Mouse (Mus musculus) limb, embryonic 15.5 days (tissue): ENCODE data around the gene Maml2. TPM values are rescaled to one million over a fixed set of nuclear protein-coding genes. Genes with fewer than 3 reads are reported as not detected.

ENCODE experiments used
- ATAC-seq: fragments of 200-750 bp; cut with Nextera tagmentation; 2 replicates; pipeline ENCODE4 v1.8.0; 2017; ENCODE audit warnings: low read depth, moderate TSS enrichment; ENCODE audit not compliant: insufficient number of reproducible peaks, low FRiP score, low TSS enrichment
- H3K27ac ChIP-seq: fragments of 300-500 bp; sonication (generic); 2 replicates; pipeline ENCODE4 v1.5.1; 2015; ENCODE audit warnings: moderate library complexity, mild to moderate bottlenecking, inconsistent platforms
- H3K27me3 ChIP-seq: fragments of 300-500 bp; sonication (generic); 2 replicates; pipeline ENCODE4 v1.6.1; 2015; ENCODE audit warnings: inconsistent platforms
- H3K36me3 ChIP-seq: fragments of 300-500 bp; sonication (generic); 2 replicates; pipeline ENCODE4 v1.6.1; 2015; ENCODE audit warnings: inconsistent platforms
- H3K4me1 ChIP-seq: fragments of 300-500 bp; sonication (generic); 2 replicates; pipeline ENCODE4 v1.6.1; 2015; ENCODE audit warnings: inconsistent platforms
- H3K4me2 ChIP-seq: fragments of 300-500 bp; sonication (generic); 2 replicates; pipeline ENCODE4 v1.6.1; 2015; ENCODE audit warnings: mild to moderate bottlenecking, inconsistent platforms
- H3K4me3 ChIP-seq: fragments of 300-500 bp; sonication (generic); 2 replicates; pipeline ENCODE4 v1.5.1; 2015; ENCODE audit warnings: mild to moderate bottlenecking, inconsistent platforms
- H3K9ac ChIP-seq: fragments of 300-500 bp; sonication (generic); 2 replicates; pipeline ENCODE4 v1.6.1; 2015; ENCODE audit warnings: inconsistent platforms
- H3K9me3 ChIP-seq: fragments of 300-500 bp; sonication (generic); 2 replicates; pipeline ENCODE4 v1.6.1; 2016; ENCODE audit warnings: inconsistent platforms
- WGBS: fragments of 180-500 bp; shearing (Covaris S2); methylation state at CpG from one replicate; pipeline ENCODE4 v1.1.7; 2015; 5-methylcytosine and 5-hydroxymethylcytosine counted together
- polyA plus RNA-seq: library from polyadenylated mRNA; unstranded; fragments of >200 nt; fragmentation: Nextera tagmentation; extraction: Ambion mirVana; gene quantifications from 2 replicates; pipeline ENCODE4 v1.2.1, GENCODE M21; 2015

Gene Maml2
- polyA plus RNA-seq, 1 experiment from 2014 or later = 10.9 TPM

DNA sequence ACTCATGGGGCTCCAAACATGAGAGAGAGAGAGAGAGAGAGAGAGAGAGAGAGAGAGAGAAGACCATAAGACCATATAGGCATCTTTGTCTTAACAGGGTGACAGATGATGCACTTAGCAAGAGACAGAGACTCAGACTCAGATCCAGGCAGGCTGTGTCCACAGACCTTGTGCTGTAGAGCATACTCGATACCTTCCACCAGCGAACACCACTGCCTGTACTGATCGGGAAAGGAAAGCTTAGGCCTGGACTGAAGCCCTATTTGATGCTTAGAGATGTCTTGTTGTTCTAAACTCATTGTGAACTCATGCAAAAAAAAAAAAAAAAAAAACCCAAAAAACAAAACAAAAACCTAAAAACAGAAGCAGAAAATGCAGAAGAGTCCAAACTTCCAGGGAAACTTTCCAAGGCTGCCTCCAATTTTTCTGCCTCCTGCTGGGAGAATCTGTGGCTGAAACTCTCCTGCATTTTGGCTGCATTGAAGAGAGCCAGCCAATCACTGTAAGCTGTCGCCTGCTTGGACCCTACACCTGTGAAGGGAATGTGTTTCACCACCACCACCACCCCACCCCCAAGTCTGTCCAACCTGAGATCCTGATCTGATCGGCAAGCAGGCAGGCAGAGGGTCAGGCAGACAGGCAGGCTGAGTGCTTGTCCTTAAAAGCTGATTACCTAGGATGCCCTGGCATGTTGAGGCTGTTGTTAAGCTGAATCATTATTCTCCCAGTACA, 268.6 kb downstream of the Maml2 start:
- Histone ChIP-seq H3K9ac (no peak overlapping the region), H3K4me3 (no peak overlapping the region), H3K4me2 (no peak overlapping the region), H3K27ac (no peak overlapping the region), H3K36me3 (no peaks in the 10 kb centered on the region), H3K4me1 (peaks cover 12% of the 10 kb centered on the region), H3K27me3 (no peaks in the 10 kb centered on the region), H3K9me3 (no peaks in the 10 kb centered on the region)
- no peak for ATAC-seq
- 82% methylated on average over 5 of the region's 5 CpGs for WGBS

DNA sequence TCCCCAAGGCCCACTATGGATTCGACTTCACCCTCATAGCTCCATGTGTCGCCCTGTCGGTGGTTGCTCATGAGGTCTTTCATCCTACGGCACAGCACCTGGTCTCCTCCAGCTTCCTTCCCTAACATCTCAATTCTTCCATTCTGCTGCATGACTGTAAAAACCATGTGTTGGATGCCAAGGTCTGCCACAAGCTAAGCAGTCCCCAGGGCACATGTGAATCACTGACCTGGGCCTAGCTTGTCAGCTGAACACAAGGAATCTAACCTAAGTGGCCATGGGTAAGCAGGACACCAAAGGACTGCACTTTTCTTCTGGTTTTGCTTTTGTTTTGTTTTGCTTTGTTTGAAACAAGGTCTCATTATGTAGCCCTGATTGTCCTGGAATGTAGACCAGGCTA, 271.3 kb downstream of the Maml2 start:
- Histone ChIP-seq H3K27me3 (no peaks in the 10 kb centered on the region), H3K4me2 (no peak overlapping the region), H3K9ac (no peak overlapping the region), H3K4me1 (peaks cover 2% of the 10 kb centered on the region; the same call in 1 of the 2 replicates), H3K27ac (no peak overlapping the region), H3K4me3 (no peak overlapping the region), H3K9me3 (no peaks in the 10 kb centered on the region), H3K36me3 (no peaks in the 10 kb centered on the region)
- 85% methylated on average over 4 of the region's 4 CpGs for WGBS
- ATAC-seq = no peak

DNA sequence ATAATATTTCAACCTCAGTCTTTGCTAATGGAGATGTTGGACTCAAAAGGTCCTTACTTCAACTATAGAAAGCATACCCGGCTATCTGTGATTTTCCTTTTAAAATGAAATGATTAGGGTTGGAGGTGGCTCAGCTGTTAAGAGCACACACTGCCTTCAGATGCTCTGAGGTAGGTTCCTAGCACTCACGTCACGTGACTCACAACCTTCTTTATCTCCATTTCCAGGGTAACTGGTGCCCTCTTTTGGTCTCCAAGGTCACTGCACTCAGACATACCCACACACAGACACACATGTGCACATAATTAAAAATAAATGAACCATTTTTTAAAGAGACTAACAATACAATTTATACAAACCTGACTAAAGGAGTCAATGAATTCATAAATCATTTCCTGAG, 275.1 kb downstream of the Maml2 start:
- Histone ChIP-seq H3K36me3 (no peaks in the 10 kb centered on the region), H3K27me3 (no peaks in the 10 kb centered on the region), H3K4me3 (no peak overlapping the region), H3K27ac (no peak overlapping the region), H3K4me2 (no peak overlapping the region), H3K9me3 (no peaks in the 10 kb centered on the region), H3K4me1 (0 out of 2 replicates have a peak, but pooled peaks cover 4% of the 10 kb centered on the region), H3K9ac (no peak overlapping the region)
- ATAC-seq = no peak
- WGBS = 91% methylated on average over 3 of the region's 3 CpGs

DNA sequence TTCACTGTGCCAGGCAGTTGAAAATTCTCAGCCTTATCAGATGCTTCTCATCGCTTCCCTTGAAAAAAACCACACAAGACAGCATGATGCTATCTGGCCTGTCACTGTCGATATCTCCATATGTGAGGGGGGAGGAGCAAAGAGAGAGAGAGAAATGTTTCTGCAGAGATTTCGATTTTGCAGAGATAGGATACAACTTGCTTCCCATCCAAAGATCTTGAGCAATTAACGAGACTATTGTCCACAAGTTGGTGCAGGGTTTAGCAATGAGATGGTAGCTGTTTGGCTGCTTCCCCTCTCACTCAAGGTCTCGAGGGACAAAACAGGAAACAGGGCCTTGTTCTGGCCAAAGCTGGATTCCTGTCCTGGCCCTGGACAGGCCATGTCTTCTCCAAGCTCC, 276.3 kb downstream of the Maml2 start:
- Histone ChIP-seq H3K4me1 (0 out of 2 replicates have a peak, but pooled peaks cover 4% of the 10 kb centered on the region), H3K27ac (peak overlapping the region; percentile 39; the same call in 1 of the 2 replicates)
- 62% methylated on average over 5 of the region's 5 CpGs for WGBS

DNA sequence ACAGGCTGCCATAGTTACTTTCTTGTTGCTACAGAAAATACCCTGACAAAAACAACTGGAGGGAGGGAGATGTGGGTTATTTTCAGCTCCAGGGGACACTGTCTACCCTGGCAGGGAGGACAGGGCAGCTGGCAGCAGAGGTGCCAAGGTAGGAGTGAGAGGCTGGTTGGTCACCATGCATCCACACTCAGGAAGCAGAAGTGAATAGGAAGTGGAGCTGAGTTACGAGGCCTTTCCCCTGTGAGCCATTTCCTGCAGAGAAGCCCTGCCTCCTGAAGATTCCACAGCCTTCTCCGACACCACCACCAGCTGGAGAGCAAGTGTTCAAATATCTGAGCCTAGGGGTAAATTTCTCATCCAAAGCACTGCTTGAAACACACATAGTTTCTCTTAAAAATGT, 277.2 kb downstream of the Maml2 start:
- 45% methylated on average over 2 of the region's 2 CpGs for whole genome bisulfite sequencing
- Histone ChIP-seq H3K4me2 (no peak overlapping the region), H3K36me3 (no peaks in the 10 kb centered on the region), H3K9ac (no peak overlapping the region), H3K9me3 (no peaks in the 10 kb centered on the region), H3K27ac (peak overlapping the region; percentile 39), H3K4me1 (0 out of 2 replicates have a peak, but pooled peaks cover 4% of the 10 kb centered on the region), H3K4me3 (no peak overlapping the region), H3K27me3 (no peaks in the 10 kb centered on the region)
- no peak for ATAC-seq

More for the DNA sequence above, 276.3 kb downstream of the Maml2 start:
- ATAC-seq = no peak
- H3K4me2 ChIP-seq = no peak overlapping the region
- H3K9me3 ChIP-seq = no peaks in the 10 kb centered on the region
- H3K27me3 ChIP-seq = no peaks in the 10 kb centered on the region
- no peak overlapping the region for H3K9ac ChIP-seq
- H3K36me3 ChIP-seq = no peaks in the 10 kb centered on the region
- H3K4me3 ChIP-seq = no peak overlapping the region

DNA sequence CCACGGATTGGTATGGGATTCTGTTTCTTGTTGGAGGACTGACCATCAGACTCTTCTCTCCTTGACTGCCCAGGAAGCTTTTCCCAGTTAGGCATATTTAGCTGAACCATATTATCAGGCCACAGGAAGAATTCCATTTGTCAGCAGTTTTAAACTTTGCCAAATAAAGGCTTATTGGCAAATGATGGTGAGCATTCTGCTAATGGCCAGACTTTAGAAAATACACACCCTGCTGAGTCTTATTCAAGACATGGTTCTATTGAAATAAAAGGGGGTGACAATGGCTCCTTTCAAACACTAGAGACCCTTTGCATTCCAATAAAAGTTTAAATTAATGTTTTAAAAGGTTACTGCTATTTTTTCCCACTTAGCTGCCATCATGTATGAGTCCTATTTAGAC, 279.4 kb downstream of the Maml2 start:
- Histone ChIP-seq H3K9me3 (no peaks in the 10 kb centered on the region), H3K27me3 (no peaks in the 10 kb centered on the region), H3K27ac (no peak overlapping the region), H3K4me1 (0 out of 2 replicates have a peak, but pooled peaks cover 4% of the 10 kb centered on the region), H3K36me3 (no peaks in the 10 kb centered on the region), H3K4me2 (no peak overlapping the region), H3K4me3 (no peak overlapping the region), H3K9ac (no peak overlapping the region)
- 79% methylated on average over 1 of the region's 1 CpGs for WGBS
- no peak for ATAC-seq

DNA sequence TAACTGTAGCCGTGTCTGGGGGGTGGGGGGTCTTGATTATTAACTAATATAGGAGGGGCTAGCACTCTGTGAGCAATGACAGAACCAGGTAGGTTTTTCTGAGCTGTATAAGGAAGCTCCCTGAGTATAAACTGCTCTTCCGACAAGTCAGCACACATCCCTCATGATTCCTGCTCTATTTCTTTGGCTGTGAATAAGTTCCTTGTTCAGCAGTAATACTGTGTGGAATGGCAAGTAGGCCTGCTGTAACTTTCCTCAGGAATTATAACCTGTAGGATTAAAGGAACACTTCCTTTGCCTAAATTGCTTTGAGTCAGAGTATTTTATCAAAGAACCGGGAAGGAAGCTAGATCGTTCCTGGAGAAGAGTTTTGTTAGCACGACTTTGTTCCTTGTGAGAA, 283.4 kb downstream of the Maml2 start:
- Histone ChIP-seq H3K4me1 (peaks cover 15% of the 10 kb centered on the region), H3K9me3 (no peaks in the 10 kb centered on the region), H3K27ac (no peak overlapping the region), H3K36me3 (no peaks in the 10 kb centered on the region), H3K4me3 (no peak overlapping the region), H3K27me3 (no peaks in the 10 kb centered on the region), H3K4me2 (no peak overlapping the region), H3K9ac (no peak overlapping the region)
- no peak for ATAC-seq
- WGBS = 55% methylated on average over 5 of the region's 5 CpGs

DNA sequence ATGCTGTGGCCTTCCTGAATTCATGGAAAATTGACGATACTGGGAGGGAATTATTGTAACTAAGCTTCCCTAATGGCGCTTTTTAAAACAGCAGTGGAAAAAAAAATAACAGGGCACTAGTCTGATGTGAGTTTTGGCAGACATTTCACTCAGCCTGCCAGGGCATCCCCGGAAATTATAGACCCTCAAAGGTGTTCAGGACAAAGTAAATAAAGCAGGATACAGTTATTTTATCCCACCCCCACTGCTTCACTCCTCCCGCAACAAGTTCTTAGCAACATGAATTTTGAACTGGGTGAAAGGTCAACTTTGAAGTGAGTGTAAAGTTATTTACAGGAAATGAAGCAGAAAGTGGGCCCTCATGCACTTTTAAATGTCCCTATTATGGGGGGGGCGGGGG, 286.2 kb downstream of the Maml2 start:
- H3K9ac ChIP-seq = no peak overlapping the region
- no peak for ATAC-seq
- no peaks in the 10 kb centered on the region for H3K27me3 ChIP-seq
- H3K4me2 ChIP-seq = no peak overlapping the region
- peaks cover 25% of the 10 kb centered on the region for H3K4me1 ChIP-seq
- H3K9me3 ChIP-seq = no peaks in the 10 kb centered on the region
- WGBS = 37% methylated on average over 5 of the region's 5 CpGs
- H3K27ac ChIP-seq = no peak overlapping the region
- no peak overlapping the region for H3K4me3 ChIP-seq
- no peaks in the 10 kb centered on the region for H3K36me3 ChIP-seq

DNA sequence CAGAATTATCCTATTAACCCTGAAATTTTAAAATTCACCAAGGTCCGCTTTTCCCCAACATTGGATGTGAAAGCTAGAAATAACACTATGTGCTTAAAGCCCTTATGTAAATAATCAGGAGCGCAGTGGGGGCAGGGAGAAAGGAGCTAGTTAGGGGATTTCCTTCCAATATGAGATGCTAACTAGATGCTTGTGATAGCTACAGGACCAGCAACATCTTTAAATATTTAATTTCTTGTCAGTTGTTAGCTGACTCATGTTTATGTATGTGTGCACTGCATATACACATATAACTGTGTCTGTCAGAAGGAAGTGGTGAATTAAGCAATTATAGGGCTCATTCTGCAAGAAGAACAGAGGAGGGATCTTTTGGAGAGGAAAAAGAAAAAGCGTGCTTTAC, 286.7 kb downstream of the Maml2 start:
- Histone ChIP-seq H3K27me3 (no peaks in the 10 kb centered on the region), H3K4me3 (no peak overlapping the region), H3K4me2 (no peak overlapping the region), H3K9me3 (no peaks in the 10 kb centered on the region), H3K27ac (no peak overlapping the region), H3K9ac (no peak overlapping the region), H3K4me1 (peaks cover 25% of the 10 kb centered on the region), H3K36me3 (no peaks in the 10 kb centered on the region)
- no peak for ATAC-seq
- WGBS = 70% methylated on average over 3 of the region's 3 CpGs

DNA sequence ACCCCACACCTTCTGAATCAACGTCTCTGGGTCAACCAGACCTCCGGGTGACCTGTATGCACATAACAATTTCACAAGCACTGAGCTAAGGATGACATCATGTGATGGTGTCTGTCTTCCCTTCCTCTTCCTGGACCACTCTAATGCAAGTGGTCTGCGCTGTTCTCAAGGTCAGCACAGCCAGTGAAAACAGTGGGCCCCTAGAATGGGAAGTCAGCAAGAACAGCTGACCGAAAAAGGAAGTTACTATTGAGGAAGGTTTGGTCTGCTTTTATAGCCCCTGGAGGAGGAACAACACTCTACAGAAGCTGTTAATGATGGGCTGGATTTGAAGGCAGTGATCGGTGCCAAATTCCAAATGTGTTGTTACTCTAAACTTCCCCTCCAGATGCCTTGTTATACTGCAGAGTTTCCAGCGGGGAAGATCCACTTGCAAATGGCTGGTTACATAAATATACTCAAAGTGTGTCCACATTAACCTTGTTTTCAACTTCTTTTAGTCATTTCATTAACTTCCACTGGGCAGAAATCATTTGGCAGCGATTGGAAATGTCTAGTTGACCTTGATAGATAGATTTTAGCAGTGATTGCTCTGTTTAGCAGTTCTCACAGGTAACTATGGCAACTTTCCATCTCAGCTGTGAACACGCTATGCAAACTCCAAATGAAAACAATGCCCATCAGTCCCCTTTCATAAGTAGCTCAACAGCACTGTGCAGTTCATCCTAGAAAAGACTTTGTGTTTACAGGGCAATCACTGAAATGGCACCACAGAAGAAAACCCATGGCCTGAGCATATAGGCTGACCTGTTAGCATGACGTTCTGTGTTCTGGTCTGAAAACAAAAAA, 289.6 kb downstream of the Maml2 start:
- H3K4me2 ChIP-seq = no peak overlapping the region

DNA sequence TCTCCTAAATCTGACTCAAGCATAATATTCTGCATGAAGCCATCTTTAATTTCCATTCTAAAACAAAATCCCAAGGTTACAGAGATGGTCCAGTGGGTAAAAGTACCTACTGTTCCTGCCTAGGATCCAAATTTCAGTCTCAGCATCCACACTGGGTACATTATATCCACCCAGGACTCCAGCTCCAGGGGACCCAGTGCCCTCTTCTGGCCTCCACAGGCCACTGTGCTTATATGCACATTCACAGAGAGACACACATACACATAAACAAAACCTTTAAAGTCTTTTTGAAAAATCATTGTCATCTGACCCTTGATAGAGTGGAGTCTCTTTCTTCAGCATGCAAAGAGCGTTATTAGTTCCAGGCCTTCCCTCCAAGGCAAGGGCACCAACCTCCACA, 291.0 kb downstream of the Maml2 start:
- Histone ChIP-seq H3K27me3 (no peaks in the 10 kb centered on the region), H3K4me1 (peaks cover 21% of the 10 kb centered on the region), H3K9me3 (no peaks in the 10 kb centered on the region), H3K36me3 (no peaks in the 10 kb centered on the region), H3K9ac (no peak overlapping the region), H3K4me2 (no peak overlapping the region), H3K4me3 (no peak overlapping the region), H3K27ac (no peak overlapping the region)
- WGBS = 95% methylated on average over 1 of the region's 1 CpGs
- no peak for ATAC-seq

More for the DNA sequence above, 289.6 kb downstream of the Maml2 start:
- H3K4me3 ChIP-seq = no peak overlapping the region
- H3K27me3 ChIP-seq = no peaks in the 10 kb centered on the region
- H3K4me1 ChIP-seq = peaks cover 25% of the 10 kb centered on the region
- H3K27ac ChIP-seq = 0 out of 2 replicates have a peak overlapping the region, but pooled peaks have one; percentile 52
- 36% methylated on average over 9 of the region's 9 CpGs for WGBS
- no peaks in the 10 kb centered on the region for H3K9me3 ChIP-seq
- no peak overlapping the region for H3K9ac ChIP-seq
- peak; percentile 79 for ATAC-seq
- H3K36me3 ChIP-seq = no peaks in the 10 kb centered on the region

DNA sequence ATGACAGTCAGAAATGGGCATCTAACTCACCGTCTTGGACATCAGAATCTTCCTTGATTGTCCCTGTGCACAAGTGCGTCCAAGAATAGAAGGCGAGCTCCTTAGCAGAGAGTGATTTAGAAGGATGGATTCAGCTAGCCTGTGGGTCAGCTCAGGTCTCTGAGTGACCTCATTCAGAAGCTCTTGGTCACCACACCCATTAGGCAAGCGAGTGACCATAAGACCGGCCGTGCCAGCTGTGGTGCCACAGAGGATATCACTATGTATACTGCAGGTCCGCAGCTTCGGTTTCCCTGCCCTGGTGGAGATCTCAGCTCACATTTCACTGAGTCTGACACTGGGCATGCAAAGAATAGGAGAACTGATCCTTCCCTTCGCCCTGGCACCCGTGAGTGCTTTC, 294.9 kb downstream of the Maml2 start:
- ATAC-seq = no peak
- Histone ChIP-seq H3K9me3 (no peaks in the 10 kb centered on the region), H3K4me3 (no peak overlapping the region), H3K36me3 (no peaks in the 10 kb centered on the region), H3K27ac (no peak overlapping the region), H3K9ac (no peak overlapping the region), H3K4me2 (no peak overlapping the region), H3K27me3 (no peaks in the 10 kb centered on the region), H3K4me1 (peaks cover under 1% of the 10 kb centered on the region; the same call in 1 of the 2 replicates)
- WGBS = 91% methylated on average over 10 of the region's 10 CpGs
